Mouse (Mus musculus) ovary, adult 18-20 months (tissue): ENCODE data around the gene Dld.
A peak's percentile ranks its signal among the peaks of the same experiment; 100 is the strongest.

Experiments
- DNase-seq: peaks from one replicate; pipeline ENCODE4 v3.0.0; 2022; ENCODE audit warnings: low spot score, mixed read lengths

Dld gene

DNA sequence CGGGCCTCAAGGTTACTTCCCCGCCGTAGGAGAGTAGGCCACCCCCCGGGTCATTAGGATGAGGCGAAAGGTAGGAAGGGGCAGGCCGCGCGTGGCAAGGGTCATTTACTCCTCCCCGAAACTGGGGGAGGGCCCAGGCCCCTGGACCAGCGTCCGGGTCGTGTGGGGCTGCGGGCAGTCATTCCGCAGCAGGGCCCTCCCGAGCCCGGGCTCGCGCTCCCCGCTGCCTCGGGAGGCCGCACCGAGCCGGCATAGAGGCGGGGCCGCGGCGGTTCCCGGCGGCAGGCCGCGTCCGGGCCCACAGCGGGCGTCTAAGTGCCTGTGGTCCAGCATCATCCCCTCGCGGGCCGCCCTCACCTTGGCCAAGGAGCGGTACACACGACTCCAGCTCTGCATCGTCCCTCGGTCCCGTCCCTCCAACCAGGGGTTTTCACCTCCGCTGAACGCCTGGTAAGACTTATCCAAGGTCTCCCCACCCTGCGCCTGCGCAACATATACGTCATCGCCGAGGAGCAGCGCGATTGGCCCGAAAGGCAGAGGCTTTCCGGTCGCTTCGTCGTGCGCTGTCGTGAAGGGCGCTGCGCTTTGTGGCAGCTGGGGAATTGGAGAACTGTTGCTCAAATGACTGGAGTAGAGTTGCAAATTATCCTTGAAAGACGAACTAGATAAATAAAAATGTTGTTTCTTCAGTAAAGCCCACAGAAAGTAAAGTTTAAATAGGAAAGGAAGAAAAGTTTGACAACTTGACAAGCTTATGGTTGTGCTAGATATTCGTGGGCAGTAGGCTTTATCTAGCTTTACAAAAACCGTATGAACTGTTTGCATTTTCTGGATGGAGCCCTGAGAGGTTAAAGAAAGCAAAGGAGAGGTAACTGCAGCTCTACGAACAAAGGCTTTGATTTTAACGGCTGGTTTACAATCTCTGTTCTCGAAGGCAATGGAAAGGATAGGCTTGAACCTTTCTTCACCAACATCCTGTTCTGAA is at the start of gene Dld:
Gene Dld, minus strand, starts transcription at position 510 of the 985 bp plus-strand sequence.
- peak; percentile 95 for DNase-seq

GRCm38 (mm10) chr12:31400821-31401220 is 49.6 kb upstream of the Dld start:
- no peak for DNase-seq

- DNase-seq = no peak
Observed at GRCm38 (mm10) chr12:31397709-31398108, 46.5 kb upstream of the Dld start.

- no peak for DNase-seq
Observed at GRCm38 (mm10) chr12:31395895-31396294, 44.6 kb upstream of the Dld start.

DNA sequence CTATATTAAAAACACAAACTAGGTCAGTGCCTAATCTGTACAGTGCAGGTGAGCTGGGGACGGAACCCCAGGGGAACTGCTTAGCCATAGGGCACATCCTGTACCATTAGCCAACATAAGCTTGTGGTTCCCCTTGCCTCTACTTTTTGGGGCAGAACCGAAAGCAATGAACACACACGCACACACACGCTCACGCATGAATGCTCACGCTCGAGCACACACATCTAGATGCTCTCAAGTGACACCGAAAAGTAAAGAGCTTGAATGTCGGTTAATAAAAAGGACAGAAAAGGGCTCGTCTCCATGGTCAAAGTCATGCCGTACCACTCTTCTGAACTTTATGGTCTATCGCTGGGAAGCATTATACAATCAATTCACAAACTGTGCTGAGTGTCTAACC is 40.4 kb upstream of the Dld start:
- DNase-seq = no peak

GRCm38 (mm10) chr12:31390571-31390970 is 39.3 kb upstream of the Dld start, which contains the start of gene Slc26a3:
Slc26a3 (plus strand) TSS chr12:31390871.
- no peak for DNase-seq

GRCm38 (mm10) chr12:31387303-31387702 is 36.0 kb upstream of the Dld start:
- no peak for DNase-seq

DNA sequence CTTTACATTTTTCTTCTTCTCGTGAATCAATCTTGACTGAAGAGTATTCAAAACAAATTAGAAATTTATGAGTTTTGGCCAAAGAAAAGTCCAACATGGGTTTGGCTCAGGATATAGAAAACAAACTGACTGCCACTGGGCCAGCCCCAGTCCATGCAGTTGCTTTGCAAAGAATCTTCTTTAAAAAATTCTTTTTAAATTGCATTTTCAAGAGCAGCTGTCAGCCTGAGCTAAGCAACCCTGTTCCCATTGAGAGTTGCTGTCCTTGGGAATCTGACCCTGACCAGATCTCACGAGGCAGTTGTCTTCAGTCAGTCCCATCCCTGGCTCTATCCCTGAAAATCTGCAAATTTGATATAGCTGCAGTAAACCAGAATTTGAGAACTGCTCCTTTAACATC is 31.2 kb upstream of the Dld start:
- DNase-seq = peak; percentile 16

DNA sequence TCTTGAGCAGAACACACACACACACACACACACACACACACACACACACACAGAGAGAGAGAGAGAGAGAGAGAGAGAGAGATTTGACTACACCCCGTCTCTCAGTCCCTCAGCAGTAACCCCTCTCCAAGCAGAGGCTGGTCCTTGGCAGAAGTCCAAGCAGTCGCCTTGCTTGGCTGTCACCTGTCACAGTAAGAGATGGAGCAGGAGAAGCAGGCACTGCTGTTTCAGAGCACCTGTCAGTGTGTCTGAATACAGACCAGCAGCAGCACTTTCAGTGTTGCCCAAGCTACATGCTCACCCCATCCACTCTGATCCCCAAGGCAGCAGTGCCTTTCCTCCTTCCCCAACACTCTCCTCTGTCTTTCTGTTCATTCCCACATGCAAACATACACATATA is 29.6 kb upstream of the Dld start:
- DNase-seq = no peak

- no peak for DNase-seq
Observed at GRCm38 (mm10) chr12:31377241-31377640, 26.0 kb upstream of the Dld start.

DNA sequence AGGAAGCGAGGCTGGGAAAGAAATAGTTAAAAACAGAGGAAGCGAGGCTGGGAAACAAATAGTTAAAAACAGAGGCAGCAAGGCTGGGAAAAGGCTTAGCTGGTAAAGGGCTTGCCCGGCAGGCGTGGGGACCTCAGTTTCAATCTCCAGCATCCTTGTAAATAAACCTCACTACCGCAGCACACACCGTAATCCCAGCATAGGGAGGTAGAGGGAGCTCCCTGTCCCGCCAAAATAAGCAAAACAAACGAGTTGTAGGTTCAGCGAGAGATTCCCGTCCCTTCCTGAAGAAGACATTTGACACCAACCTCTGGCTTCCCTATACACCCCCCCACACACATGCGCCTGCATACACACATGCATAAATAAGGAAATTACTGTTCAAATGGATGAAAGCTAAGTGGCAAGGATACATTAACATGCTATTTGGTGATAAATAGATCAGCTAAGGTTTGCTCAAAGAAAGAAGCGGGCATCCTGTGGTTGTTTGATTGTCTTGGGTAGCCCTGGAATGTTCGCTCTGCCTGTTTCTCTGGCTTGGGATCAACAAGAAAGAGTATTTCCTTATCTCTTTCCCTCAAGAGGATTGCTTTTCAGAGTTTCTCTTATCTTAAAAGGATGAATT is 25.2 kb upstream of the Dld start:
- DNase-seq = no peak

- no peak for DNase-seq
Observed at GRCm38 (mm10) chr12:31375283-31375615, 24.0 kb upstream of the Dld start.

GRCm38 (mm10) chr12:31374603-31375282 is 23.5 kb upstream of the Dld start:
- DNase-seq = peak; percentile 17

- no peak for DNase-seq
Observed at GRCm38 (mm10) chr12:31369656-31370055, 18.4 kb upstream of the Dld start.

GRCm38 (mm10) chr12:31369118-31369517 is 17.9 kb upstream of the Dld start:
- no peak for DNase-seq

DNA sequence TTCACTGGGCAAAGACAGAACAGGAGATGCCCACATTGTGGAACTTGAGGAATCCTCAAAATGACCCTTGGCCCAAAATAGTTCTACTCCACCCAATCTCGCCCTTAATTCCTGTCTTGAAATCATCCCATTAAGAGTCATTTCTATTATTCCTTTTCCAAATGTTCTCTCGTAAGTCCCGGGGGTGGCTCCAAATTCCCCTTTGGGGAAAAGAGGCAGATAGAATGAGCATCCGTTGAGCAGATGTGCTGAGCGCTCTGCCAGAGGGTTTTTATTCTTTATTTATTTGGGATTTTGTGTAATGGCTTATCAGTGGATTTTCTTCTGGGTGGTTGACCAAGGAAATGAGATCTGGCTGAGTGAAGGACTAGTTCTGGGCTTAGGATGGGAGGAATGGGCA is 16.5 kb upstream of the Dld start:
- DNase-seq = no peak

DNA sequence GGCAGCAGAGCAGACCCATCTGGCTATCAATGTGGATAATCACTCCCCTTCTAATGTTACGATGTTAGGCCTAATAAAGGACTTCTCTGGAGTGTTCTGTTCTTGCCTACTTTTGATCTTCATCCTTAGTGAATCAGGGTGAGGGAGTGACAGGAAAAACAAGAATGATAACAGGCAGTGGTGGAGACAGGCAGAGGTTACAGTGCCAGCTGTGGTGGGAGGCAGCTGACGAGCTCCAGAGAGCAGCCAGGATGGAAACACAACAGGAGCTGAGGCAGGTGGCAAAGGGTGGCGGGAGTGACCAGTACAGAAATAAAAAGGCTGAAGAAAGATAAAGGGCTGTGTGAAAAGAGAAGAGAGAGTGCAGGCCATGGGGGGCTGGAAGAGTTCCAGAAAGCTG is 15.2 kb upstream of the Dld start:
- no peak for DNase-seq

- DNase-seq = no peak
Observed at GRCm38 (mm10) chr12:31350191-31350943, 886 bp downstream of the Dld start.

DNA sequence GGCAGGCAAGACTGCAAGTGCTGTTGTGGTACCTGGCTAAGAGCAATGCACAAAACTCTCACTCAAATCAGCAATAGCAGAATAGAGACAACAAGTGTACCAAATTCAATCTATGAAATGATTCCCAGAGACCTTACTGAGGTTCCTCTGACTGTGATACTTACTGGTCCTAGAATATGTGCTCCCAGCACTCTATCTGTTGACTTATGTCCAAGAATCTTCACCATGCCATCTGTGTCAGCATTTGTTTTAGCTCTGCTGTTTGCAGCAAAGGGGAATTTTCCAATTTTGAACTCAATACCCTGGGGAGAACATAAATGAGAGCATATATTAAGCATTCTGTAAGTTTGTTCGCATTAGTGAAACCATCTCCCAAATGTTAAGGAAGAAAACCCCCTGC is 18.0 kb downstream of the Dld start:
- no peak for DNase-seq

- DNase-seq = no peak
Observed at GRCm38 (mm10) chr12:31327139-31327538, 24.1 kb downstream of the Dld start.

- no peak for DNase-seq
Observed at GRCm38 (mm10) chr12:31323136-31323695, 28.0 kb downstream of the Dld start.

GRCm38 (mm10) chr12:31321532-31321931 is 29.7 kb downstream of the Dld start:
- DNase-seq = no peak
